Mouse (Mus musculus) CH12.LX (cell line): ENCODE results near the gene Prpf4b. TPM values are rescaled to one million over a fixed set of nuclear protein-coding genes. Genes with fewer than 3 reads are reported as not detected.
"Not testable (repeated sequence)": the region's sequence is repeated elsewhere in the genome, so short reads cannot be mapped to it uniquely, and the experiment has no call there.

Experiments used
- DNase-seq: peaks from one replicate; pipeline ENCODE4 v3.0.0-alpha.2; 2013; ENCODE audit errors: extremely low read depth
- H3K27ac ChIP-seq: 2 replicates; pipeline ENCODE4 v1.5.1; 2012; ENCODE audit warnings: low read depth, mild to moderate bottlenecking, control low read depth, moderate library complexity; ENCODE audit not compliant: insufficient read depth
- H3K27me3 ChIP-seq: replicated peaks from 2 replicates; pipeline ENCODE3; 2012; ENCODE audit warnings: inconsistent platforms
- H3K36me3 ChIP-seq, 2 experiments: replicated peaks in 1 of 2; 2 replicates each; pipeline versions ENCODE3 to v1.6.1; 2012; ENCODE audit warnings: inconsistent platforms in 1 of 2, low read length in 1 of 2, mild to moderate bottlenecking in 1 of 2, mixed read lengths in 1 of 2, moderate library complexity in 1 of 2; ENCODE audit not compliant: control insufficient read depth in 1 of 2, insufficient read depth in 1 of 2
- H3K4me1 ChIP-seq, 2 experiments: 2 replicates each; pipeline ENCODE4 v1.6.1; 2012; ENCODE audit warnings: inconsistent platforms in 1 of 2, moderate library complexity in 1 of 2; ENCODE audit not compliant: insufficient read depth in 2 of 2, control insufficient read depth in 1 of 2
- H3K4me2 ChIP-seq: 2 replicates; pipeline ENCODE4 v1.6.1; 2012; ENCODE audit warnings: low read depth, mild to moderate bottlenecking, control low read depth; ENCODE audit not compliant: poor library complexity, insufficient read depth, severe bottlenecking
- H3K4me3 ChIP-seq, 3 experiments: fragments of 150-350 bp in 1 of 3; sonication (generic) in 1 of 3; replicated peaks in 1 of 3; 2 replicates each; pipeline versions ENCODE3 to v1.5.1; 2011 to 2012; ENCODE audit warnings: low read depth in 2 of 3, low read length in 2 of 3, mild to moderate bottlenecking in 2 of 3, moderate library complexity in 2 of 3, control low read depth in 1 of 3, improper control_type of control experiment in 1 of 3, inconsistent platforms in 1 of 3, mixed read lengths in 1 of 3; ENCODE audit not compliant: poor library complexity in 1 of 3
- H3K79me2 ChIP-seq: replicated peaks from 2 replicates; pipeline ENCODE4 v1.6.1; 2012; ENCODE audit warnings: mild to moderate bottlenecking, moderate library complexity; ENCODE audit not compliant: control insufficient read depth, poor library complexity, insufficient read depth, severe bottlenecking; ENCODE audit errors: extremely low read depth
- H3K9ac ChIP-seq: 2 replicates; pipeline ENCODE4 v1.6.1; 2012; ENCODE audit warnings: low read depth, mild to moderate bottlenecking, control low read depth, moderate library complexity; ENCODE audit not compliant: insufficient read depth
- H3K9me3 ChIP-seq: replicated peaks from 2 replicates; pipeline ENCODE3; 2012; ENCODE audit warnings: low read length, inconsistent platforms, mixed read lengths
- CHD1 ChIP-seq: IDR thresholded peaks from 2 replicates; pipeline ENCODE4 v1.6.1; 2012; ENCODE audit warnings: low read depth, low read length, improper control_type of control experiment, inconsistent platforms
- CHD2 ChIP-seq: IDR thresholded peaks from 2 replicates; pipeline ENCODE4 v1.6.1; 2011; ENCODE audit warnings: low read length, improper control_type of control experiment
- ELF1 ChIP-seq: IDR thresholded peaks from 2 replicates; pipeline ENCODE4 v1.6.1; 2014; ENCODE audit warnings: low read depth, mild to moderate bottlenecking, inconsistent platforms, low read length, improper control_type of control experiment
- EP300 ChIP-seq: IDR thresholded peaks from 2 replicates; pipeline ENCODE4 v1.6.1; 2011; ENCODE audit warnings: low read length, improper control_type of control experiment
- ETS1 ChIP-seq: conservative IDR thresholded peaks from 2 replicates; pipeline ENCODE4 v1.6.1; 2012; ENCODE audit warnings: low read depth, mild to moderate bottlenecking, inconsistent platforms, low read length, improper control_type of control experiment, moderate library complexity
- GABPA ChIP-seq: IDR thresholded peaks from 2 replicates; pipeline ENCODE4 v1.6.1; 2012; ENCODE audit warnings: low read depth, low read length, improper control_type of control experiment, inconsistent platforms; ENCODE audit not compliant: insufficient replicate concordance
- HCFC1 ChIP-seq: IDR thresholded peaks from 2 replicates; pipeline ENCODE4 v1.6.1; 2012; ENCODE audit warnings: low read depth, mild to moderate bottlenecking, inconsistent platforms, low read length, improper control_type of control experiment
- IRF4 ChIP-seq: IDR thresholded peaks from 2 replicates; pipeline ENCODE4 v1.6.1; 2014; ENCODE audit warnings: low read depth, mild to moderate bottlenecking, inconsistent platforms, low read length, improper control_type of control experiment
- JUND ChIP-seq: conservative IDR thresholded peaks from 2 replicates; pipeline ENCODE4 v1.6.1; 2011; ENCODE audit warnings: low read depth, low read length, improper control_type of control experiment
- KAT2A ChIP-seq: IDR thresholded peaks from 2 replicates; pipeline ENCODE4 v1.6.1; 2012; ENCODE audit warnings: low read length, improper control_type of control experiment, inconsistent platforms; ENCODE audit not compliant: insufficient replicate concordance
- MAX ChIP-seq: IDR thresholded peaks from 2 replicates; pipeline ENCODE4 v1.6.1; 2011; ENCODE audit warnings: low read length, improper control_type of control experiment
- MEF2A ChIP-seq: IDR thresholded peaks from 2 replicates; pipeline ENCODE4 v1.6.1; 2014; ENCODE audit warnings: low read depth, mild to moderate bottlenecking, inconsistent platforms, low read length, improper control_type of control experiment, borderline replicate concordance
- MYC ChIP-seq: IDR thresholded peaks from 2 replicates; pipeline ENCODE4 v1.6.1; 2011; ENCODE audit warnings: low read depth, mild to moderate bottlenecking, improper control_type of control experiment, low read length
- NELFE ChIP-seq: IDR thresholded peaks from 2 replicates; pipeline ENCODE4 v1.6.1; 2011; ENCODE audit warnings: low read depth, low read length, improper control_type of control experiment
- POLR2A ChIP-seq: IDR thresholded peaks from 2 replicates; pipeline ENCODE4 v1.6.1; 2011; ENCODE audit warnings: low read depth, mild to moderate bottlenecking, improper control_type of control experiment, low read length
- POLR2AphosphoS2 ChIP-seq: IDR thresholded peaks from 2 replicates; pipeline ENCODE4 v1.6.1; 2011; ENCODE audit warnings: low read depth, low read length, improper control_type of control experiment
- RAD21 ChIP-seq: IDR thresholded peaks from 2 replicates; pipeline ENCODE4 v1.6.1; 2011; ENCODE audit warnings: low read depth, mild to moderate bottlenecking, low read length, improper control_type of control experiment, moderate library complexity
- RCOR1 ChIP-seq: conservative IDR thresholded peaks from 2 replicates; pipeline ENCODE4 v1.6.1; 2012; ENCODE audit warnings: low read depth, mild to moderate bottlenecking, inconsistent platforms, low read length, improper control_type of control experiment
- SIN3A ChIP-seq: IDR thresholded peaks from 2 replicates; pipeline ENCODE4 v1.6.1; 2012; ENCODE audit warnings: low read length, improper control_type of control experiment, inconsistent platforms
- SMC3 ChIP-seq: IDR thresholded peaks from 2 replicates; pipeline ENCODE4 v1.6.1; 2011; ENCODE audit warnings: low read depth, low read length, improper control_type of control experiment
- TBP ChIP-seq: conservative IDR thresholded peaks from 2 replicates; pipeline ENCODE4 v1.6.1; 2011; ENCODE audit warnings: low read depth, low read length, improper control_type of control experiment
- TCF12 ChIP-seq: IDR thresholded peaks from 2 replicates; pipeline ENCODE4 v1.6.1; 2014; ENCODE audit warnings: low read depth, mild to moderate bottlenecking, inconsistent platforms, low read length, improper control_type of control experiment
- USF1 ChIP-seq: IDR thresholded peaks from 2 replicates; pipeline ENCODE4 v1.6.1; 2014; ENCODE audit warnings: low read depth, mild to moderate bottlenecking, inconsistent platforms, low read length, improper control_type of control experiment
- USF2 ChIP-seq: conservative IDR thresholded peaks from 2 replicates; pipeline ENCODE4 v1.6.1; 2011; ENCODE audit warnings: low read depth, low read length, improper control_type of control experiment
- ZMIZ1 ChIP-seq: IDR thresholded peaks from 2 replicates; pipeline ENCODE4 v1.6.1; 2012; ENCODE audit warnings: low read depth, mild to moderate bottlenecking, inconsistent platforms, low read length, improper control_type of control experiment
- dilution Hi-C: fragments of 300-500 bp; cut with MboI; formaldehyde crosslinking; loops from 2 replicates; pipeline ENCODE4 v1.14.3; 2020; ENCODE audit warnings: low sequenced_read_pairs; ENCODE audit not compliant: extremely low pct_unique_long_range_greater_than_20kb, extremely low pct_ligation_motif_present
- in situ Hi-C: fragments of 300-500 bp; cut with MboI; formaldehyde crosslinking; loops from 3 replicates; pipeline ENCODE4 v1.14.3; 2019; ENCODE audit warnings: low sequenced_read_pairs, low pct_ligation_motif_present, low pct_unique_long_range_greater_than_20kb, mixed read lengths
- polyA plus RNA-seq: library from polyadenylated mRNA; unstranded; fragments of >175 nt; gene quantifications from 2 replicates; pipeline ENCODE4 v1.2.1, GENCODE M21; 2012; ENCODE audit warnings: low read depth; ENCODE audit not compliant: insufficient read length
- total RNA-seq, 2 experiments: library from RNA; depleted of rRNA; stranded (reverse); fragments of 300-350 nt in 1 of 2; fragments of >200 nt in 1 of 2; gene quantifications; 2 replicates each; pipeline ENCODE4 v1.2.3; 2012 to 2014

The Prpf4b gene
- total and polyA plus RNA-seq, 3 experiments = 51.1 to 94.9 (median 57.3) TPM

DNA sequence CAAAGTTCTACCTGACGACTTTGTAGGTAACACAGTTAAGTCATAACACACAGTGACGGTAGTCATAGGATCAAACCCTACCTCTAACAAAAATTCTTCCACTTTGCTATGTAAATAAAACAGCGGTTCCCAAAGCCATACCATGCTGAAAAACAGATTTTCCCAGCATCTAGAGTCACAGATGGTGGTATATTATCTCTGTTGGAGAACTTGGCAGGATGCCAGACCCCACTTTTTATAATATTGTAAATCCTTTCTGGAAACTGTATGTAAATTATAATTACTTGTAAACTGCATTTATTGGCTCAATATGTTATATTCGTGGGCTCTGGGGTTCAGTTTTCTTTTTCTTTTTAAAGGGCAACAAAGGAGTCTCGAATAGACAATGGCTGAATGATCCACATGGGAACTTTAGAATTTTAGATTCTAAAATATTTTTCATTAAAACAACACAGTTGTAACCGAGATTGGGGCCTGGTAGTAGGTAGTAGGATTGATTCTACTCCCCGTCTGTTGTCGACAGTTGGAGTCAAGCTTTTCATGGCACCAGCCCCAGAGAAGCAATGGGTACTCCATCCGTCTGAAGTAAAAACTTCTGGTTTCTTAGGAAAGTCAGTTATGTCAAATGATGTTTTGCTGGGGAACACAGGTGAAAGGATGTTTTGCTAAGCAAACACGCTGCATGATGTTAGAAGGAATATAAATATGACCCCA lies 60.0 kb downstream of the Prpf4b start:
- dilution Hi-C loops = no loop called here
- in situ Hi-C loops = no loop called here
- TF ChIP-seq EP300 (no peak), SMC3 (no peak), POLR2AphosphoS2 (no peak), CHD2 (no peak), ELF1 (no peak), GABPA (no peak), MAX (no peak), MEF2A (no peak), NELFE (no peak), IRF4 (no peak), RCOR1 (no peak), TCF12 (no peak), ETS1 (no peak), HCFC1 (no peak), ZMIZ1 (no peak), RAD21 (no peak)

DNA sequence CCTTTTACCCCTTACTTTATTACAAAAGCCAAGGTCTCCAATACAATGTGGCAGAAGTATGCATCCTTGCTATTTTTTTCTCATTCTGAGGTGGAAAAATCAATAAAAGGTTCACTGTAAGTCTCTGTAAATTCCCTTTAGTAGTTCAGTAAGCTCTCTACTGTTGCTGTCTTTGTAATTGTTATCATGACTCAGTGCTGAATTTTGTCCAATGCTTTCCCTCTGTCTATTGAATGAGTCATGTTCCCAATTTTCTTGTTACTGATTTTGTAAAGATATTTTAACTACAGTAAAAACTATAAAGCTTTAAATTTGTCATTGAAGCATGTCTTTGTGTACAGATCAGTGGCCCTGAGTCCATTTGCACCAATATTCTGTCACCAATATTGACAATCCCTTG lies 67.3 kb downstream of the Prpf4b start:
- Histone ChIP-seq H3K27ac (no peak overlapping the region), H3K79me2 (no peaks in the 10 kb centered on the region), H3K4me1 (no peaks in the 10 kb centered on the region), H3K9me3 (no peaks in the 10 kb centered on the region), H3K36me3 (no peaks in the 10 kb centered on the region), H3K4me2 (no peak overlapping the region), H3K4me3 (no peak overlapping the region), H3K27me3 (no peaks in the 10 kb centered on the region), H3K9ac (no peak overlapping the region)
- dilution Hi-C loops (no loop called here), in situ Hi-C loops (no loop called here)
- no peak for DNase-seq
- TF ChIP-seq MEF2A (no peak), EP300 (no peak), ZMIZ1 (no peak), JUND (no peak), KAT2A (no peak), MYC (no peak), RAD21 (no peak), CHD1 (no peak), TBP (no peak), SMC3 (no peak), USF1 (no peak), SIN3A (no peak), POLR2A (no peak), TCF12 (no peak), ETS1 (no peak), USF2 (no peak)

More for the DNA sequence above, 60.0 kb downstream of the Prpf4b start:
- Histone ChIP-seq H3K9me3 (no peaks in the 10 kb centered on the region), H3K36me3 (no peaks in the 10 kb centered on the region), H3K79me2 (no peaks in the 10 kb centered on the region), H3K27me3 (no peaks in the 10 kb centered on the region), H3K4me3 (no peak overlapping the region), H3K4me2 (no peak overlapping the region), H3K27ac (no peak overlapping the region), H3K9ac (no peak overlapping the region), H3K4me1 (no peaks in the 10 kb centered on the region)
- DNase-seq = no peak

DNA sequence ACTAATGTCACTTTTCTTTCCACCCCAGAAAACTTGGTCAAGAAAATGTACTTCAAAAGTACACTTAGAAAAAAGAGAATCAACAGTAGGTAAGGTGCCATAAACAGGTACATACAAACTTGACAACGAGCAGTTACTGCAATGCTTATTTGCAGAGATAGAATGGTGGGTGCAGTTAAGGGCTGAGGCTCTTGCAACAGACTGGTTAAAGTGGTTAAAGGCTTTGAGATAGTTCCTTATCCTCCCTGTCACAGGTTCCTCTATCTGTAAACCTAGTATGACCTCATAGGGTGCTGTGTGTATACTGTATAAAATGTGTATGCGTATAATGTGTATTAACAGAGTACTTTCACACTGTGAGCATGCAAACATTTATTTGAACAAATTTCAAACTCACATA lies 76.3 kb downstream of the Prpf4b start:
- in situ Hi-C loops, H3K4me1 ChIP-seq, H3K4me2 ChIP-seq, H3K4me3 ChIP-seq, H3K36me3 ChIP-seq, H3K79me2 ChIP-seq, H3K9me3 ChIP-seq, H3K27me3 ChIP-seq, H3K27ac ChIP-seq, H3K9ac ChIP-seq, DNase-seq, dilution Hi-C loops: not testable (repeated sequence)
